ENCODE assay signal across 9 mouse cellular contexts in genomic region chr5:77137701-77138265, GRCm38 (mm10). TPM values are rescaled to one million over a fixed set of nuclear protein-coding genes. Genes with fewer than 3 reads are reported as not detected.
A peak's percentile ranks its signal among the peaks of the same experiment; 100 is the strongest.
DNase-seq lines count a peak whose midpoint lies in the region; ATAC-seq lines count a peak whose summit lies in the region.
"Had no signal": no experiment of that assay in that cellular context is flagged by ENCODE, and none has a peak within 500 bp of the region (broad histone marks: within the 10 kb centered on the region; RNA-seq: fewer than 3 reads in every experiment).

No protein-coding gene starts in this region.

- H3K4me1 ChIP-seq in heart, embryonic 10.5 days = peaks cover 31% of the 10 kb centered on the region
- peaks cover 5% of the 10 kb centered on the region; the same call in 1 of the 2 replicates for H3K4me1 ChIP-seq in hindbrain, embryonic 16.5 days (ENCODE audit: control insufficient read depth, insufficient read depth, low read depth, low read length)
- peaks cover 37% of the 10 kb centered on the region for H3K4me1 ChIP-seq in neural tube, embryonic 13.5 days (replicated peaks)

- no peak overlapping the region for H3K4me2 ChIP-seq in hindbrain, embryonic 16.5 days (ENCODE audit: low read length)
- H3K4me2 ChIP-seq in neural tube, embryonic 13.5 days = no peak overlapping the region

- DNase-seq in heart, embryonic 10.5 days (ENCODE audit: low spot score) = no peak
- DNase-seq in heart, adult 11 months = no peak
- DNase-seq in right cerebral cortex, postnatal 10 days (ENCODE audit: low spot score in 2 of 2) = peak; percentile 39 to 48
- DNase-seq in right cerebral cortex, postnatal 36 days (ENCODE audit: low spot score in 2 of 2) = no peak

- 0 out of 2 replicates have a peak, but pooled peaks cover 3% of the 10 kb centered on the region for H3K27me3 ChIP-seq in heart, embryonic 10.5 days (ENCODE audit: insufficient read depth, poor library complexity, severe bottlenecking)
- H3K27me3 ChIP-seq in hindbrain, embryonic 16.5 days (replicated peaks; ENCODE audit: control insufficient read depth, insufficient read depth, low read length) = no peaks in the 10 kb centered on the region
- no peaks in the 10 kb centered on the region for H3K27me3 ChIP-seq in neural tube, embryonic 13.5 days
- H3K27me3 ChIP-seq: CH12.LX had no signal

- H3K9me3 ChIP-seq in heart, embryonic 10.5 days = no peaks in the 10 kb centered on the region
- H3K9me3 ChIP-seq in hindbrain, embryonic 16.5 days (ENCODE audit: control insufficient read depth, low read length) = no peaks in the 10 kb centered on the region
- no peaks in the 10 kb centered on the region for H3K9me3 ChIP-seq in neural tube, embryonic 13.5 days

- no peaks in the 10 kb centered on the region for H3K36me3 ChIP-seq in heart, embryonic 10.5 days
- H3K36me3 ChIP-seq in hindbrain, embryonic 16.5 days (ENCODE audit: control insufficient read depth, insufficient read depth, low read length) = no peaks in the 10 kb centered on the region
- H3K36me3 ChIP-seq in neural tube, embryonic 13.5 days = no peaks in the 10 kb centered on the region

- peak; percentile 84 for ATAC-seq in hindbrain, embryonic 16.5 days
- ATAC-seq in neural tube, embryonic 13.5 days (ENCODE audit: low read depth) = peak; percentile 48
- ATAC-seq in megakaryocyte-erythroid progenitor cell, adult 5-6 weeks (replicated peaks; ENCODE audit: low FRiP score, low TSS enrichment, poor library complexity, severe bottlenecking) = no peak
- no peak for ATAC-seq in megakaryocyte, adult 5-6 weeks (ENCODE audit: poor library complexity, severe bottlenecking)

- WGBS in heart, embryonic 10.5 days = 57% methylated on average over 8 of the region's 8 CpGs
- WGBS in hindbrain, embryonic 16.5 days = 17% methylated on average over 8 of the region's 8 CpGs
- WGBS in neural tube, embryonic 13.5 days = 33% methylated on average over 8 of the region's 8 CpGs

- peak overlapping the region; percentile 59; the same call in 1 of the 2 replicates for H3K27ac ChIP-seq in heart, embryonic 10.5 days
- peak overlapping the region; percentile 59; the same call in 1 of the 2 replicates for H3K27ac ChIP-seq in hindbrain, embryonic 16.5 days (ENCODE audit: low read depth, low read length)
- peak overlapping the region; percentile 59 for H3K27ac ChIP-seq in neural tube, embryonic 13.5 days (replicated peaks)

- no peak overlapping the region for H3K9ac ChIP-seq in hindbrain, embryonic 16.5 days (ENCODE audit: low read depth, low read length)
- 0 out of 2 replicates have a peak overlapping the region, but pooled peaks have one; percentile 8 for H3K9ac ChIP-seq in neural tube, embryonic 13.5 days

- no peak overlapping the region for H3K4me3 ChIP-seq in heart, embryonic 10.5 days
- H3K4me3 ChIP-seq in hindbrain, embryonic 16.5 days (ENCODE audit: low read length) = no peak overlapping the region
- H3K4me3 ChIP-seq in neural tube, embryonic 13.5 days = no peak overlapping the region

RNA-seq across cellular contexts. Expression of gene Hopx, which starts 22.9 kb away (rescaled TPM):
- 6.7 and 11.5 TPM in 2 replicates for polyA plus RNA-seq in heart, embryonic 10.5 days (2016; fragmentation: Nextera tagmentation; extraction: Ambion mirVana)
- 4.9 and 6.7 TPM in 2 replicates for polyA plus RNA-seq in hindbrain, embryonic 16.5 days (2015; fragmentation: Nextera tagmentation; extraction: Ambion mirVana)
- 8.8 and 9.2 TPM in 2 replicates for polyA plus RNA-seq in neural tube, embryonic 13.5 days (2015; fragmentation: Nextera tagmentation; extraction: Ambion mirVana)
- total RNA-seq in megakaryocyte-erythroid progenitor cell, adult 5-6 weeks (2014; fragmentation: Nextera tagmentation) = 1.9 and 4.7 TPM in 2 replicates
- total RNA-seq in megakaryocyte-erythroid progenitor cell, adult 5-6 weeks (2017) = 1.3 and 2.4 TPM in 2 replicates
- 104 and 127 TPM in 2 replicates for total RNA-seq in megakaryocyte, adult 5-6 weeks (2015)
- total RNA-seq in megakaryocyte, adult 5-6 weeks (2017) = 35.5 and 46.3 TPM in 2 replicates

Comparison
In these comparisons a context has a peak if more than half of its experiments do, and no peak if none do; other contexts are left out.
1. DNase-seq: peak in right cerebral cortex, postnatal 10 days (2 of 2); none in heart, embryonic 10.5 days (single experiment), heart, adult 11 months (single experiment) and right cerebral cortex, postnatal 36 days (0 of 2).
2. ATAC-seq: peak in hindbrain, embryonic 16.5 days (single experiment) and neural tube, embryonic 13.5 days (single experiment); none in megakaryocyte-erythroid progenitor cell, adult 5-6 weeks (single experiment) and megakaryocyte, adult 5-6 weeks (single experiment).
3. Peak in every context shown above with its lines, with median percentiles within 50 percentile points of each other: H3K27ac ChIP-seq.